Mouse (Mus musculus) left cerebral cortex, adult 8-10 months (tissue): ENCODE data around the gene Pih1d2. TPM values are rescaled to one million over a fixed set of nuclear protein-coding genes. Genes with fewer than 3 reads are reported as not detected.

Source experiments
- DNase-seq, 2 experiments: peaks; one replicate each; pipeline ENCODE4 v3.0.0; 2022; ENCODE audit warnings: low spot score in 2 of 2
- total RNA-seq, 4 experiments: library from RNA; stranded (reverse); gene quantifications; 2 replicates each; pipeline ENCODE4 v1.2.4; 2022

Gene Pih1d2
- 1 to 10 TPM; 2.3 to 4.4 (median 3.2) TPM for total RNA-seq

DNA sequence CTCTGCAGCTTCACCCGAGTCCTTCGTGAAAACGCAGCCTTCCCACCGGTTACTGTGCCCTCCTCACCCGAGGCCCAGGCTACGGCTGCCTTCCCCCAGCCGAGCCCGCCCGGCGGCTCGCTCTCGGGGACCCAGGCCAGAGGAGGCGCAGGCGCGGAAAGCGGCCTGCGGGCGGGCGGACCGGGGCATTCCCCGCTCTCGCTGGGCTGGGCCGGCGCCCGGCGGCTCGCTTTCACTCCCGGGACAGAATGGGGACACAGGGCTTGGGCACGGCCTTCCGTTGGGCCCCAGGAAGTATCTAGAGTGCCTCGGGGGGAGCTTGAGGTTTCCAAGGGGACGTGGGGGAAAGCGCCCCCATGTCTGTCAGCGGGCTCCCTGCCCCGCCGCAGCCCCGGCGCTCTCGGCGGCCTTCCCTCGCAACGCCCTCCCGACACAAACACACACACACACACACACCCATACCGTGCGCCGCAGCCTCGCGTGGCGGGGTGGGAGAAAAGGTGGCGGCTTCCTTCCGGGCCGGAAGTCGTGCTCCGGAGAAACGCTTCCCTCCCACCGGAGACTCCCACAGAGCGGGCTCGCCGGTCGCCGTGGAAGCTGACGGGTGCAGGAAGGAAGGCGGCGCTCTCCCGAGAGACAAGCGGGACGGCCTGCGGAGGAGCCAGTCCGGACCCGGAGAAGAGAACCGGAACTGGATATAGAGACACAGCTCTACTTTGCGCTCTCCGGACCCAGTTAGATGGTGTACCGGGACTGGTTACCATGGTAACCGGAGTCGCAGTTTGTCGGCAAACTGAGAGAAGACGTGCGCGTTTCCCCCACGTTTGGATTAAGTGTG lies at the start of gene Pih1d2, which contains the start of gene Nkapd1:
TSS of gene Pih1d2 (plus strand) at position 556 of the 838 bp plus-strand sequence.
TSS of gene Nkapd1 (minus strand) at position 699 of the 838 bp plus-strand sequence.
- peak; percentile 87 to 91 for DNase-seq

DNA sequence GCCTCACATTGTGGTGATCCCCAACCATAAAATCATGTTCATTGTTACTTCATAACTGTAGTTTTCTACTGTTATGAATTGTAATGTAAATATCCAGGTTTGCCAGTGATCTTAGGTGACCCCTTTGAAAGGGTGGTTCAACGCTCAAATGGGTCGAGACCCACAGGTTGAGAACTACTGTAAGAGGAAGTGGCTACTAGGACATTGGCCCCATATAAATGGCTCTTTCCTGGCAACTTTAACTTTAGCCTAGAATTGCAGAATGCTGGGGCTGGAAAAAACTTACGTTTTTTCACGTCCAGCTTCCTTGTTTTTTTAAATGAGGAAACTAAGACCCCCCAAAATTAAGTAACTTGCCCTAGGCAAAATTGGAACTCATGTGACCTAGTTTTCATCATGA lies 49.7 kb upstream of the Pih1d2 start:
- DNase-seq: no peak

DNA sequence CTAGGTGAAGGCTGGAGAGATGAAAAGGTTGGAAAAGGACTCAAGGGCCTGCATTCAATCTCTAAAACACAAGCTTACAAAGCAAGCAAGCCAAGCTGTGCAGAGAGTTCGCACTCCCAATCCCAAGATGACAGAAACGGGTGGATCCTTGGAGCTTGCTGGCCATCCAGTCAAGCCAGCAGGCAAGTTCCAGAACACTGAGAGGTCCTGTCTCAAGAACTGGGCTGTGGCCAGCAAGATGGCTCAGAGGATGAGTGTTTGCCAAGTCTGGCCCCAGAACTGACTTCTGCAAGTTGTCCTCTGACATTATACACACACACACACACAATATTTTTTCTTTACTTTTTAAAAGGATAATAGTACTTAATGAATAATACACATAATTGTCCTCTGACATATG lies 49.2 kb upstream of the Pih1d2 start:
- DNase-seq: no peak

DNA sequence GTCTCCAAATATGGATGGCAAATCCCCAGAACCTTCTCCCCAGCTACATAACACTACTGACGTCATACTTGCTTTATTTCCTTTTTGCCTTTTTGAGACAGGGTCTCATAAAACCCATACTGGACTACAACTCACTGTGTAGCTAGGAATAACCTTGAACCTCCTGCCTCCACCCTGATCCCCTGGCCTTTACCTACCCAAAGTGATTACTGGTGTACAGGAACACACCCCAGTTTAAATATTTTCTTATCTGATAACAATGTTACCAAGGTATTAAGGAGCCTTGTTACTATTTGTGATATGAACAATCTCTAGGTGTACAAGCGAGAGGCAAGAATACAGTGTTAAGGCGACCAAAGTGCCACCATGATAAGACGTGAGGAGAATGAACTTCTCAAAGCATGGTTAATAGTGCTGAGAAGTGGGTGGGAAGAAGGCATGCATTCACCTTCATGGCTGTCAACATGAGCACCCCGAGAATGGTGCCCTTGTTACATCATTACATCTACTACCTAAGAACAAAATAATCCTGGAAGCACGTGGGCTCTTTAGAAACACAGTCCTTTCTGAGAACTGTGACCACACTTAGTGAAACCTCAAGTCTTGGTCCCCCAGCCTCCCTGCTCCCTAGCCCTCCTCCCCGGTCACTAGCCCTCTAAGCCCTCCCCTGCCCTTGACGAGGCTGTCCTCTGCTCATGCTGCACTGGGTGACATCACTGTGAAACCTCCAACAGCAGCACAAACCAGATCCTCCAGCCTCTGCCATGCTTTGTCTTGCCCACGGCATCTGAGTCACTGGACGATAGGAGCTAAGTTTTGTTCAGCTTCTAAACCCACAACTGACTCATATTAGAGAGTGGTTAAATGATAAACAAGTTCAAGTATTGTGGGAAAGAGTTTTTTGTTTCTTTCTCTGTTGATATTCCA lies 47.3 kb upstream of the Pih1d2 start:
- DNase-seq: no peak

DNA sequence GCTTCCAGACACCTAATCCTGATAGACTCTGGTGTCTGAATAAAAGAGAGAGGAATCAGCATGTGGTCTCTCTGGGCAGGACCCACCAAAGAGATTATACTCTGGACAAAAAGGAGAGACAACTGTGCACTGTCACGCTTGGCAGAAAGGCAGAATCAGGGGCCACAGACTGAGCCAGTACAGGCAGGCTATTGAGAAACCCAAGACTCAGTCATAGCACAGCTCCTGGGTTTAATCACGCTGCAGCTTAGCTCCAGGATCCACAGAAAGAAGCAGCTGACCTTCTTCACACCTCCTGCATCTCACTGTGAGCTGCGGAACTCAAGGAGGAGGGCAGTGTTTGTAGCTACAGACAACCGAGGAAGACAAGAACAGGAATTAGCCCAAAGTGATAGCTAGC lies 36.8 kb upstream of the Pih1d2 start:
- no peak for DNase-seq

DNA sequence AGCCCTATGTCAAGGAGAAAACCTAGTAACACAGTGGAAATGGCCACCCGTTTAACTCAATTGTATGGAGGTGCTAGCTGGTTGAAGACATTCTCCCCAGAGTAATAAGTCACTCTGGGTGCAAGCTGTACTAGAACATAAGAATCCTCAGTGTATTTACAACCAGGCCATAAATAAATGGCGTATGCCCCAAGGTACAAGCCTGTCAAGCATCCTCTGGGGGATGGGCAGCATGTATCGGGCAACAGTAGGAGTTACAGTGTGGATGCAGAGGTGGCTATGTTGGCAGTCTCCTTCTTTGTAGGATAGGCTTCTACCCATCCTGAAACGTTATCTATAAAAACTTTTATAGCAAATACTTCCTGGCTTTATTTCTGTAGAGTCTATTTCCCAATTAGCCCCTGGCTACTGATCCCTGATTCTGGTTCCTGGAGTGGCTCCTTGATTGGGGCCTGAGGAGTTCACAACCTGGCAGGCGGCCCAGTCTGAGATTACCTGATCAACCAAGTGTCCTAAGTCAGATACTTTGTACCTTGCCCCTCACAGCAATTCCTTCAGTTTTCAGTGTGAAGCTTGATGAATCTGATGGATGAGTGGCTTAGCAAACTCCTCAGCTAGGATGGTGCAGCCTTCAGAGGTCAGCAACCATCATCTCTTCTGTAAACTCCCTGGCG lies 31.8 kb upstream of the Pih1d2 start:
- DNase-seq: no peak

DNA sequence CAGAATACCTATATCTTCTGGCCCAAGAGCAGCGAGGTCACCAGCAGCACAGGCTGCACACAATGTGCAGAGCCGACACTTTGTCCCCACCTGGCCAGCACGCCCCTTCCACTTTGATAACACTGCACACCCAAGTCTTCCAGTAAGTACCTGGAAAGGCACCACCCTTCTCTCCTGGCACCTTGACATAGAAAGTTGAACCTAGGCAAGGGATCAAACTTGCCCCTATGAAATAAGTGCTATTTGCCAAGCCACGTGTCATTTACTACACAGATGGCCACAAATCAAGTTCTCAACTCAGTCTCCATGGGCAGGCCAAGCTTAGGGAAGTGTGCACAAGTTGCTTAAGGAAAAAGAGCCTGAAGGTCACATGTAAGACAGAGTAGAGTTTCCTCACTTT lies 30.2 kb upstream of the Pih1d2 start:
- no peak for DNase-seq

DNA sequence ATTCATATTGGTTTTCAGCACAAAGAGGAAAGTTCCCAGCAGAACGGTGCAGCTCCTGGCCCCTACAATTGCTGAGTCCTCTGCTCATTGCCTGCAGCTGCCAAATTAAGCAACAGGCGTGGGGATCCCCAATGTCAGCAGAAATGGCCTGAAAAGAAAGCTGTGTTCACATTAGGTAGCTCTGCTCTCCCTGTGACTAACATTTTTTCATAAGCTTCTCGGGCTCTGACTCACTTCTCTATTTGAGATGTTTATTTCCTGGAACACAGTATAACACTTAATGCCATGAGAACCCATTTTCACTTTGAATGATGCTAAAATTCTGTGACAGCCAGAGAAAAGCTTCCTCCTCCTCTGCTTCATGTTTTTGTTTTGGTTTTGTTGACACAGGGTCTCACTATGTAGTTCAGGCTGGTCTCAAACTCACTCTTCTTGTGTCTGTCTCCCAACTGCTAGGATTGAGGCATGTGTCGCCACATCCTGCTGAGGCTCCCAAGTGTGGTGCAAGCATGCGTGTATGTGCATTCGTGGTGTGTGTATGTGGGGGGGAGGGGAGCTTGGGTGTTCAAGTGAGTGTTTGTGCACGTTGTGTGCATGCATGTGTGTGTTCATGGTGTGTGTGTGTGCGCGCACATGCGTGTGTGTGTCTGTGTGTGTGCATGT lies 26.1 kb upstream of the Pih1d2 start:
- DNase-seq: no peak

DNA sequence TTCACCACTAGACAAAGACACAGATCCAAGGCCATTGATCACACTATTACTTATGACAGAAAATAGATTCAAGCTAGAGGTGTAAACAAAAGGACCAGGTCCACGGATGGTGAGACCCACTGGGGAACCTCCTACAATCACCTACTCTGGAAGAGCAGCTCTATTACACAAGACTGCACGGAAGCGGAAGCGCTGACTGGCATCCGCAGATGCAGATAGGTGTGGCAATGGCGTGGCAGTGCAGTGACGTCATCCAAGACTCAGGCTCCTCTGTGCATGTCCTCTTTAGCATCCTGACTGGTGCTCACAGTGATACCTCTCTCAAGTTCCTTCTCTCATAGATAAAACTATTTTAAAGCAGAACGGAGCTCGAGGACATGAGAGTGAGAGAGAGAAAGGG lies 24.2 kb upstream of the Pih1d2 start:
- DNase-seq: no peak

DNA sequence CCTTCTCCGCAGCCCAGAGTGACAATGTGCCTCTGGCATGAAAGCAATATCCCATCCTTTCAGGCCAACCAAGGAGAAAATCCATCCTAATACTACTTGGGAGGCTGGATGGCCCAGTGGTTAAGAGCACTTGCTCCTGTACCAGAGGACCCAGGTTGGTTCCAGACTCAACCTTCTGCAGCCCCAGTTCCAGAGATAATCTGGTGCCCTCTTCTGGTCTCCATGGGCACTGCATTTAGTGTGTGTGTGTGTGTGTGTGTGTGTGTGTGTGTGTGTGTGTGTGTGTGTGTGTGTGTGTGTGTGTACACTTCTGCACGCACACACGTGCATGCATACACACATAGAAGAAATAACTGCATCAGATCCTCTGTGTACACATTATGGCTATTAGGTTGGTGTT lies 23.6 kb upstream of the Pih1d2 start:
- no peak for DNase-seq

DNA sequence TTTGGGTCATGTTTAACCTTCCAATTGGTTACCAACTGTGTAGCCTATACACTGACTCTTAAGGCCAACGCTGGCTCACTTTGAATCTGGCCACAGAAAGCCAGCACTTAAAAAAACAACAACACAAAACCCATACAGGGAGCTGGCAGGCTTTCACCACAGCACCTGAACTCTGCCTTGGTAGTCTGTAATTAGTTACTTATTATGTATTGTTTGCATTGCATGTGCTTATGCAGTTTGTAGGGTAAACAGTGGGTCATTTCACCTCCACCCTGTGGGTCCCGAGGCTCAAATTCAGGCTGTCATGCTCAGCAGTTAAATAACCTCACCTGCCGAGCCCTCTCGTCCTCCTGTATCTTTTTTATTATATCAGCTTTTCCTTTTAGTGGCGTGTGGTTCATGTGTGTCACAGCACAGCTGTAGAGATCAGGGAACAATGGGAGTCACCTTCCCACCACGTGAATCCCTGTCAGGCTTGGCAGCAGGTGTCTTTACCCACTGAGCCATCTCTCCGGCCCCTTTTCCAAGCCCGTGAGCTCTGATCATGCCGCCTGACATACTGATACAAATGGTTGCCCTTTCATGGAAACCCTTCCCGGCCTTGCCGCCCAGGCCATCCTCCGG lies 22.2 kb upstream of the Pih1d2 start:
- DNase-seq: no peak

DNA sequence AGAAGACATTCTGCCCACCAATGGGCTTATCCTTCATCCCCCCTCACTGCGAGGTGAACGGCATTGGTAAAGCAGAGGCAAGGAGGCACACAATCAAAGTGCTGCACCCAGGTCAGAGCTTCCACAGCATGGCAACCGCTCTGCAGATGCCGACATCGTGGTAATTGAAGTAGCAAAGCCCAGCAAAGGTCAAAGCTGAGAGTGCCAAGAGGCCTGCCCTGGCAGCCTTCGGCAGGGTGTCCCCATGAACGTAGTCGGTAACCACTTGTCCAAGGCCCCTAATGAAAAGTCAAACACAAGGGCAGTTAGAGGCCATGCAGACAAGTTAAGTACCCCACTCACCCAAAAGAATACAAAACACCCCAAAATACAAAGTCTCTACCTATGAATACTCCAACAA lies 20.1 kb upstream of the Pih1d2 start:
- DNase-seq: no peak

DNA sequence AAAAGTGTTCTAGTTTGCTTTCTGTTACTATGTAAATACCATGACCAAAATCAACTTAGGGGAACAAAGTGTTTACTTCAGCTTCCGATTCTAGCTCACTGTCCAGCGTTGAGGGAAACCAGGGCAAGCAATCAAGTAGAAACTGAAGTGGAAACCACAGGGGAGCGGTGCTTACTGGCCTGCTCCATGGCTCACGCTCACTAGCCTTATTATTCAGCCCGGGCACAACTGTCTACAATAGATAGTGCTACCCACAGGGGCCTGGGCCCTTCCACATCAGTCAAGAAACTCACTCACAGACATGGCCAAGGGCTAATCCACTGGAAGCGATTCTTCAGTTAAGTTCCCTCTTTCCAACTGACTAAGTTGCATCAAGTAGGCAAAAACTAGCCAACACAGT lies 15.6 kb upstream of the Pih1d2 start:
- DNase-seq: no peak

DNA sequence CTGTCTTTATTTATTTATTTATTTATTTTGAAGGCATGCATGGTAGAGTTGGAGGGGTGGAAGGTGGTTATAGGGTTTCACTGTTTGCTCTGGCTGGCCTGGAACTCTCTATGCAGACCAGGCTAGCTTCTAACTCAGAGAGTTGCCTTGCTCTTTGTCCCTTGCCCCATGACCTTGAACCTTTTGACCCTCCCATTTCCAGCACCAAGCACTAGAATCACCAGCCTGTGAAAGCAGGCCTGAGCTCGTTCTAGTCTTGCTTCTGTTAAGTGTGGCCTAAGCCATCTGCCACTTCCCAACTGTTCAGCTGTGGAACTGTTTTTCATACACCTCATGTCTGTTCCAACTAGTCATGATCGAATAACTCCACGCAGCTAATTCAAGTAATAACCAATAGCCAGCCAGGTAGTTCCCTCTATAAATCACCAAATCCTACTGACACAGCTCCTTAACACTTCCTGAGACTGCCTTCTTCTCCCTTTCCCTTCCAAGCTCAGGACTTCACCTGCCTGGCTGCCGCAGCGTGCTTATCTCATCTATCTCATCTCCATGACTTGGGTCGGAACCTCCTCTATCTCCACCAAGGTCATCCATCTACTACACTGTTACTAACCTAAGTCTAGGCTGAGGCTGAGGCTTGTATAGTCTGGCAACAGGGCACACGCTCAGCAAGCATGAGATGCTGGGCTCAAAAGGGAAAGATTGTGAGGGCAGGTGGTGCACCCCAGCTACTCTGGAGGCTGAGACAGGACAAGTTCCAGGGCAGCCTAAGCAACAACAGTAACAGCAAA lies 14.9 kb upstream of the Pih1d2 start:
- no peak for DNase-seq

DNA sequence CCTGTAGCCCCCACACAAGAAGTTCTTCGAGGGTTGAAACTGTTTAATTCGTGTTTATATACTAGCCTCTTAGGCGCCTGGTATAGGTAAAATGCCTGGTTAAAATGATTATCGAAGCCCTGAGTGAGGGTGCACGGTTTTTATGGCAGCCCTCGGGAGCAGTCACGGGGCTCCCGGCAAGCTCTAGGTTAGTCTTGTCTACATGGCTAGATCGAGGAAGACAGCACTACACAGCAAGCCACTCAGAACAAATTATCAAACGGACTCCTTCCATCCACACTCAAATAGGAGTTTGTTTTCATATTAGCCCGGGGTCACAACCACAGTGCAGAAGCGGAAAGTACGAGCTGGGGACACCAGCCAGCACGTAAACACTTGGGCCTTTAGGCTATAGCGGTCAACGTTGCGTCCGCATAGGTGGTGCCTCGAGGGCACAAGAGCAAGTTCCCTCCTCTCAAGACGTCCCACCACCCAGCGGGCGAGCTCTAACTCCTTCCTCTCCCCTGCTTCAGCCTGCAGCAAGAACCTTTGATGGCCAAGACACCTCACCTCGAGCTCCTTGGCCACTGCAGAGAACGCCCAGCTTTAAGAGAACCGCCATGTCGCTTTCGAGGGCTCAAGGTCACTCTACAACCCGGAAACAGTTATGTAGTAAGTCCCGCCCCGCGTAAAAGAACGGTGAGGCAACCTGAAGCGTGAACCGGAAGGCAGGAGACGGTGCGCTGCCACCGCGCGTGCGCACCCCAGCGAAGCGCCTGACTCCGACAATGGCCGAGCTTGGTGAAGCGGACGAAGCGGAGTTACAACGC lies 13.7 kb upstream of the Pih1d2 start, which contains the start of the genes Sdhd and Timm8b:
TSS of gene Sdhd (minus strand) at position 624 of the 809 bp plus-strand sequence.
TSS of gene Timm8b (plus strand) at position 722 of the 809 bp plus-strand sequence.
- DNase-seq: peak; percentile 85 to 95

DNA sequence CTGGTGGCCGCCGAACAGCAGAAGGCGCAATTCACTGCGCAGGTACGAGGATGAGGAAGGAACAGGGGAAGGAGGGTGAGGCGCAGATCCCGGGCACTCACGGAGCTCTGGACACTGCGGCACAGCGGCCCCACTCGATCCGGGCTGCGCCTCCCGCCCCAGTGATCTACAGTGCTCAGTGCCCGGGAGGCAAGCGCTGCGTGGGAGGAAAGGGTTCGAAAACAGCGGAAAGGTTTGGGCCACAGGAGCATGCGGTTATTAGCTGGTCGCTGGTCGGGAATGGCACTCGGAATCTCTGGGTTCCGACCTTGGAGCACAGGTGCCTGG lies 13.2 kb upstream of the Pih1d2 start:
- no peak for DNase-seq

DNA sequence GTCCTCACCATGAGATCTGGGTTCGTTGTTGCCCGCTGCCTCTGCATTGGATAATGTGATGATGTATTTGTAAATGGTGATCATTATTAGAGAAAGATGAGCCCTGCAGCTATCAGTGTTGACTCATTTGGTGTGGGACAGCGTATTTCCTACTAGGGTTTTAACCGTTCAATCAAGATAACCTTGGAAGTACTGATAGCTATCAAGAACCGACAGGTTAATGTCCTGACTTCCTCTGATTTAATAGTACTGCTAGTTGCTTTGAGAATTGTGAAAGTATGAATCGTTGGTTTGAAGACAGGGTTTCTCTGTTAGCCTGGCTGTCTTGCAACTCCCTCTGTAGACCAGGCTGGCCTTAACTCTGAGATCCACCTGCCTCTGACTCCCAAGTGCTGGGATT lies 12.8 kb upstream of the Pih1d2 start:
- DNase-seq: no peak

DNA sequence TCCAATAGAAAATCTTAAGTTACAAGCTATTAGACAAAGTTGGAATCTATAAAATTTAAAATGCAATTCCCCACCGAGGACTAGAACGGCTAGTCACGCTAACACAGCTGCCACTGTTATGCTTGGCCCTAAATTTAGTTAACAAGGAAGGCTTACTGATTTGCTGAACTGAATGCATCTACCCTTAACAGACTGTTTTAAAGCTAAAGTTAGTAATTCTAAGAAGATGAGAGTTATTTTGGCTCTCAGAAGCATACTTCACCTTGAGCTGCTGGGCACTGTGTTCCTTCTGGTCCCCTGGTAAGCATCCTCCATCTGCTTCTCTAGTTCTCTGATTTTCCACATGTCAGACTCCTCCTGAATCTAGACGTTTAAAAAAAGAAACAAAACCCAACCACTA lies 5.0 kb upstream of the Pih1d2 start:
- DNase-seq: no peak

DNA sequence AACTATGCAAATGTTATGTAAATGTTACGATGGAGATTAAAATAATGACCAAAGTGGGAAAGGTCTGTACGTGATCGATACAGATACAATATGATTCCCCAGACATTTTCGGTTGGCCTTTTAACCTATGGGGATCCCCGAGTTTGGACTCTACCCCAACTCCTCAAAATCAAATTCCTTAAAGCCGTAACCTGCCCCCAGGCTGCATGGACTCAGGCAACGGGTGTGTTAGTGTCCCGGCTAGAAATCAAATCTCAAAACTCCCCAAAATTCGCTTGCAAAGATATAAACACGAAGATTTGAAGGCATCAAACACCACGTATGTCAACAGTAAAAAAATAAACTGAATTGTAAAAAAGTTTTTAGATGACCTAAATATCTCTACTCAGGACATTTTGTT lies 960 bp upstream of the Pih1d2 start:
- DNase-seq: no peak
